Mouse (Mus musculus) bone marrow macrophage, adult 2 months (primary cell): ENCODE results near the gene Fbxl19. TPM values are rescaled to one million over a fixed set of nuclear protein-coding genes. Genes with fewer than 3 reads are reported as not detected.

Experiments
- H3K27ac ChIP-seq: 2 replicates; pipeline ENCODE4 v1.5.1; 2012; ENCODE audit warnings: low read depth, low read length; ENCODE audit not compliant: insufficient read depth
- H3K4me1 ChIP-seq: 2 replicates; pipeline ENCODE4 v1.6.1; 2012; ENCODE audit warnings: low read length; ENCODE audit not compliant: control insufficient read depth, insufficient read depth
- H3K4me3 ChIP-seq: 2 replicates; pipeline ENCODE4 v1.5.1; 2012; ENCODE audit warnings: mild to moderate bottlenecking, low read length, moderate library complexity; ENCODE audit not compliant: insufficient read depth
- CTCF ChIP-seq: IDR thresholded peaks from 2 replicates; pipeline ENCODE4 v1.5.1; 2012; ENCODE audit warnings: low read depth, mild to moderate bottlenecking, low read length, moderate library complexity
- POLR2A ChIP-seq: IDR thresholded peaks from 2 replicates; pipeline ENCODE4 v1.6.1; 2012; ENCODE audit warnings: mild to moderate bottlenecking, low read depth, low read length, borderline replicate concordance
- polyA plus RNA-seq: library from polyadenylated mRNA; stranded (reverse); fragments of >200 nt; gene quantifications from 2 replicates; pipeline ENCODE4 v1.2.4, GENCODE M21; 2012; ENCODE audit not compliant: missing spikeins, insufficient read depth, insufficient read length

Gene Fbxl19
- polyA plus RNA-seq, 1 experiment = 11.9 TPM

DNA sequence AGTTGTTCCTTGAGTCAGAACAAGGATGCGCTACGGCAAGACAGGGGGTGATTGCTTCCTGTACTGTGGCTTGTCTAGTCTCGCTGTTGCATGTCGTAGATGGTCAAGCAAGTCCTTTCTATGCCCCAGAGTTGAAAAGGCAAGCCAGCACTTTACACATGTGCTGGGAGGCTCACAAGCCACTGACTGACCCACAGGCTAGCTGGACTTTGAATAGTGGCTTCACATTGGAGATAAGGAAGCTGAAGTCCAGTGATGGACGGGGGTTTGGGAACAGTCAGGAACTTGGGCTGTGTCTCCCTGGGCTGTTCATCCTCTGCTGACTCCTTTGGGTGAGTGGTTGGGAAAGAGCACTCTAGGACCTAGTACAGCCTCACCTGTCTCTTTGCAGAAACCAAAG is 7.3 kb downstream of the Fbxl19 start:
- Histone ChIP-seq H3K4me1 (peaks cover 16% of the 10 kb centered on the region), H3K27ac (no peak overlapping the region), H3K4me3 (no peak overlapping the region)
- no peak for TF ChIP-seq POLR2A
- TF ChIP-seq CTCF = no peak

DNA sequence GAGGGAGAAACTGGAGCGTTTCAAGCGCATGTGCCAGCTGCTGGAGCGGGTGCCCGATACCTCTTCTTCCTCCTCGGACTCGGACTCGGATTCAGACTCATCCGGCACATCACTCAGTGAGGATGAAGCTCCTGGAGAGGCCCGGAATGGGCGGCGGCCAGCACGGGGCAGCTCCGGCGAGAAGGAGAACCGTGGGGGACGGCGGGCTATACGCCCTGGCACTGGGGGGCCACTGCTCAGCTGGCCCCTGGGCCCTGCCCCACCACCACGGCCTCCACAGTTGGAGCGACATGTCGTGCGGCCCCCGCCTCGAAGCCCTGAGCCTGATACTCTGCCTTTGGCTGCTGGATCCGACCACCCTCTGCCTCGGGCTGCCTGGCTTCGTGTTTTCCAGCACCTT is 7.7 kb downstream of the Fbxl19 start:
- Histone ChIP-seq H3K27ac (no peak overlapping the region), H3K4me3 (no peak overlapping the region), H3K4me1 (peaks cover 16% of the 10 kb centered on the region)
- TF ChIP-seq CTCF (no peak), POLR2A (no peak)

DNA sequence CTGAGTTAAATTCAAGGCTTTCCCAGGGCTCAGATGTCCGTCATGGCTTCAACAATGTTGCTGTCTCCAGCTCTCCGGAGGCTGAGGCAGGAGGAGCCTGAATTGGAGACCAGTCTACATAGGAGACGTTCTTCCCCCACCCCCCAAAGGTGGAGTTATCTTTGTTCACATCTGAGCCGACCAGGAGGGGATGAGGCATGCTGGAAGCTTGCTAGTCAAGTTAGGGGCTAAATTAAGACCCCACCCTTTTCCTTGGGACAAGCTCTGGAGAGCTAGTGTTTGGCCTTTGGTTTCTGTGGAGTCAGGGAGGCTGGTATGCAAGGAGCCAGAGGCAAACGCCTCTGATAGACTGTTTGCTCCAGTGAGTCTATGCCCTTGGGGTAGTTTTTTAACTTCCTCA is 8.8 kb downstream of the Fbxl19 start:
- Histone ChIP-seq H3K4me1 (peaks cover 16% of the 10 kb centered on the region), H3K27ac (peak overlapping the region; percentile 12; the same call in 1 of the 2 replicates), H3K4me3 (no peak overlapping the region)
- no peak for TF ChIP-seq POLR2A
- no peak for TF ChIP-seq CTCF

DNA sequence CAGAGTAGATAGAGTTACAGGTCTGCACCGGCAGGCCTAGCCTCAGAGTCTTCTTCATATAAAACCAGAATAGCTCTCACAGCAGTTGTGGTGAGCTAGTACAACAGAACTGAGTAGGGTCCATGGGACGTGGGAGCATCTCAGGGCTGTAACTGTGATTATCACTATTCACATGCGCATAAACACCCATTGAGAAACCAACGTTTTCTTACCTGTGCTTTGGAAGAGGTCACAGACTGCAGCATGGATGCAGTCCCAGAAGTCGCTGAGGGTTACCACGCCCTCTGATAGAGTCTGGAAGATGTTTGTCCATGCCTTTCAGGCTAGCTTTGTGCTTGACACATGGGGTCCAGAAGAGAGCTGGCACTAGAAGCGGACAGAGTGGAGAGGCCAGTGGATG is 9.4 kb downstream of the Fbxl19 start:
- Histone ChIP-seq H3K4me3 (no peak overlapping the region), H3K27ac (no peak overlapping the region), H3K4me1 (peaks cover 16% of the 10 kb centered on the region)
- no peak for TF ChIP-seq POLR2A
- no peak for TF ChIP-seq CTCF

DNA sequence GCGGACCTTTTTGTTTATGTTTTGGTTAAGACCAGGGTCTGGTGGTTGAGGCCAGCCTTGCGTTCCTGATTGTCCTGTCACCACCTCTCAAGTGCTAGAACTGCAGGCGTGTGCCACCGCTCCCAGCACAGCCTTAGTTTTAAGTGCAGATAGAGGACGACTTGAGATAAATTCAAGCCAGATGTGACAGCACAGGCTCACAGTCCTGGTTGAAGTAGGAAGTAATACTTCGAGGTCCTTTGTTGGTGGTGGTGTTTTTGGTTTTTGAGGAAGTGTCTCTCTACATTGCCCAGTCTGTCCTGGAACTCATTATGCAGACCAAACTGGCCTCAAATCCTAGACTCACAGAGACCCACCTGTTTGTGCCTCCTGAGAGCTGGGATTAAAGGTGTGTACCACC is 15.4 kb downstream of the Fbxl19 start:
- Histone ChIP-seq H3K27ac (peak overlapping the region; percentile 79), H3K4me1 (peaks cover 27% of the 10 kb centered on the region), H3K4me3 (peak overlapping the region; percentile 3; the same call in 1 of the 2 replicates)
- TF ChIP-seq POLR2A (no peak), CTCF (no peak)

DNA sequence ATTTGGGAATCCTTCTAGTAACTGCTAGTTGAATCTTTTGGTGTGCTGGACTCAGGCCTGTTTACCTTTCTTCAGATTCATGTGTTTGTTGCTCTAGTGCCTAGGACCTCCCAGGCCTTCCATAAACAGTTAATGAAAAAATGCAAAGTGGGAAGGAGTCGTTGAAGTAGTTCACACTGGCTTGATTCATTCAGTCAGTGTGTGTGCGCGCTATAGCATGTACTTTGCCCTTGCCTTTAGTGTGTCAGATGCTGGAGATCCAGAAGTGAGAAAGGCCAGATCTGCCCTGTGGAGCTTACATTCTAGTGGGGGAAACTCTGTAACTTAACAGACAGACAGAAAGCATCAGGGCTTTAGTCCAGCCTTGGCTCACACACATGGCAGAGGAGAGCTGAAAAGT is 16.1 kb downstream of the Fbxl19 start:
- H3K27ac ChIP-seq = peak overlapping the region; percentile 79
- H3K4me3 ChIP-seq = no peak overlapping the region
- H3K4me1 ChIP-seq = peaks cover 27% of the 10 kb centered on the region
- TF ChIP-seq CTCF (no peak), POLR2A (no peak)

DNA sequence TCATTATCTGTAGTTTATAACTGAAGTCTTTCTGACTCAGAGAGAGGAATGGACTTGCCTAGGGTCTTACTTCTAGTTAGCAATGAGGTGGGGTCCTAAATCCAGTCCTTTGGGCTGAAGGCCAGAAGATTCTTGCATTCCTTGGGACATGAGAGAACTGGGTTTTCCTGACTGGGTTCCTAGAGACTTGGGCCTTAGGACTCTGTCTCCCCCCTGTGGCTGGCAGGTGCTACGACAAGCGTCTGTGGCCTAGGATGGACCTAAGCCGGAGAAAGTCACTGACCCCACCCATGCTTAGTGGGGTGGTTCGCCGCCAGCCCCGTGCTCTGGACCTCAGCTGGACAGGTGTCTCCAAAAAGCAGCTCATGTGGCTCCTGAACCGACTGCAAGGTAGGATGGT is 16.7 kb downstream of the Fbxl19 start:
- TF ChIP-seq CTCF (peak; percentile 80), POLR2A (no peak)
- Histone ChIP-seq H3K4me1 (peaks cover 27% of the 10 kb centered on the region), H3K4me3 (no peak overlapping the region), H3K27ac (no peak overlapping the region)

DNA sequence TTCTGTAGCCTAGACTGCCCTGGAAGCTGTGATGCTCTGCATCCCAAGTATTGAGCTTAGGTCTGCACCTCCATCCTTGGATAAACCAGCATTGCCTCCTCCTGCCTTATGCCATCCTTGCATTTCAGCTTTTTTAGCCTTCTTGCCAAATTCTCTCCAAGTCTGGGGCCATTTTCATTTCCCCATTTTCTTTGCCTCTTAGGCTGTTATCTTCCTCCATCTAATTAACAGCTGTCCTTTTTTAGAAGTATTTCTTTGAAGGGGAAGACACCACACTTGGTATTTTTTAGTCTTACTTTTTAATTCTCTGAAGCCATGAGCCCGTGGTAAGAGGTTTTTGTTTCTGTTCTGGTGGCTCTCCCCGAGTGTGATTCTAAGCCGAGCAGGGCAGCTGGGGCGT is 19.3 kb downstream of the Fbxl19 start:
- no peak overlapping the region for H3K4me3 ChIP-seq
- H3K4me1 ChIP-seq = peaks cover 27% of the 10 kb centered on the region
- TF ChIP-seq CTCF = no peak
- no peak for TF ChIP-seq POLR2A
- peak overlapping the region; percentile 59 for H3K27ac ChIP-seq

DNA sequence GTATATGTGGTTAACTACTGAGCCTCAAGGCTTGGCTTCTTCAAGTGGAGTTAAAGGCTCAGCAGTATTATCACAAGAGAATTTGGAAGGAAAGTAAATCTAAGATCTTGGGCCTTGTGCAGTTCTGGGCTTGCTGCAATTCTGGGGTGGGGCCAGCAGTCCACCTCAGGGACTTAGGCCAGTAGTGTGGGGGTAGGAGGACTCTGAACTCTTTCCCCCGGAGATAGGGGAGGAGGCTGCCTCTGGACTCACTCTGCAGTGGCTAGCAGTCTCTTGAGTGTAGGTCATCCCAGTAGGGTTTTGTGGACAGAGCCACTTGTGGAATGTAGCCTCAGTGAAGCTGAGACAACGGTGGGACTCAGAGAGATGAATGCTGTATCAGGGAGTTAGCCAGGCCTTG is 21.4 kb downstream of the Fbxl19 start:
- TF ChIP-seq POLR2A = no peak
- TF ChIP-seq CTCF = no peak
- no peak overlapping the region for H3K27ac ChIP-seq
- no peak overlapping the region for H3K4me3 ChIP-seq
- peaks cover 14% of the 10 kb centered on the region for H3K4me1 ChIP-seq

DNA sequence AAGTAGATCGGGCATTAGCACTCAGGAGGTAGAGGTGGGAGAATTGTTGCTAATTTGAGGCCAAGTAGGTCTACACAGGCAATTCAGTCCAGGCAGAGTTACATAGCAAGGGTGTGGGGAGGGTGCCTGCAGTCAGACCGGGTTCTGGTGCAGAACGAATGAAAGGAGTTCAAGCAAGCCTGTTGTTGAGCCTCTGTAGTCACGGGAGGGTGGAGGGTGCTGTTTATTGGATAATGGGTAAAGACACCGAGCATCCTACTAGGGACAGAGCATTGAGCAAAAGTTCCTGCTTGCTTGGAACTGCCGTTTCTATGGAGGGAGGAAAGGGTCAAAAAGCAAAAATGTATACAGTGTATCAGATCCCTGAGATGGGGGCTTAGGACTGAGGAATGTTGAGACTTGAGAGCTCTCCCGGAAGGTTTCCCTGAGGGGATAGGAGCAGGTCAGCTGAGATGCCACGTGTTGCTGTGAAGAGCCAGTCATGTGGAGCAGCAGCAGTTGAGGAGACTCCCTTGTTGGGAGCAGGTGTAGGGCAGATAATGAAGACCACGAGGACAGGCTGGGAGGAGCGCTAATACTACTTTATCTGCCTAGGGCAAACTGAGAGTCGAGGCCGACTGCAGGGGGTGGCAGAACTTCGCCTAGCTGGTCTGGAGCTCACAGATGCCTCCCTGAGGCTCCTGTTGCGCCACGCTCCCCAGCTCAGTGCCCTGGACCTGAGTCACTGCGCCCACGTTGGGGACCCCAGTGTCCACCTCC is 22.7 kb downstream of the Fbxl19 start:
- Histone ChIP-seq H3K4me1 (peaks cover 21% of the 10 kb centered on the region), H3K4me3 (no peak overlapping the region), H3K27ac (no peak overlapping the region)
- TF ChIP-seq POLR2A = no peak
- no peak for TF ChIP-seq CTCF

DNA sequence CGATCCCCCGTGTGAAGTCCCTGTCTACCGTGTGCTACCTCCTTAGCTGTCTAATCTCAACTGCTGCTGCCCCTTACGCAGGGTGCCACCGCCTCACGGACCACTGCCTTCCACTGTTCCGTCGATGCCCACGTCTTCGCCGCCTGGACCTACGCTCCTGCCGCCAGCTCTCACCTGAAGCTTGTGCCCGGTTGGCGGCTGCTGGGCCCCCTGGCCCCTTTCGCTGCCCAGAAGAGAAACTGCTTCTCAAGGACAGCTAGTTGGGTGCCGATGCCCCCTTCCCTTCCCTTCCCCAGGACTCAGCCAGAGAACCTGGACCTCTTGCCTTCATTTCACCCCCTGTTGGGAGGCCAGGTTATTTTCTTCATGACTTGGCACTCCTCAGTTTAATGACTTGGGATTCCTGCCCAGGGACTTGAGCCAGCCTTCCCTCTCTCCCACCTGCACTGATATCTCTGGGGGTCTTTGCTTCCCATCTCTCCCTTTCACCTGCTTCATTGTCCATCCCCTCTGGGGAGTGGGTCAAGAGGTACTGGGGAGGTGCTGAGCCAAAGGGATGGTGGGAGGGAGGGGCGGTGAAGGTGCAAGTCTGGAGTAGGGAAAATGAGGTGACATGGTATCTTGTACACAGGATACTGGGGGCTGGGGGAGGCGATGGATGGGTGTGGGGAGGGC is 23.5 kb downstream of the Fbxl19 start:
- Histone ChIP-seq H3K27ac (no peak overlapping the region), H3K4me1 (peaks cover 24% of the 10 kb centered on the region), H3K4me3 (no peak overlapping the region)
- TF ChIP-seq CTCF = no peak
- TF ChIP-seq POLR2A = no peak
